Mouse (Mus musculus): Measurements from ENCODE around the gene Atcay.

GRCm38 (mm10) chr10:81230438-81231332, at the start of gene Atcay:
- TF ChIP-seq POLR2A (IDR thresholded peaks at IDR 0.05; ENCODE audit: extremely low read depth, insufficient read depth, low read length), result peak; percentile 98
- TF ChIP-seq CTCF (IDR thresholded peaks at IDR 0.05; ENCODE audit: extremely low read depth, insufficient read depth, low read length), result peak; percentile 61
